Mouse (Mus musculus) urinary bladder, postnatal 36 days (tissue): ENCODE measurements at regions not wholly inside any gene's neighbourhood (a gene's known extent, or its start where the extent isn't known, plus 50 kb on each side); places are given as distances from the start of the nearest gene placed in this dataset.

Experiments
- DNase-seq, 2 experiments: peaks; one replicate each; pipeline ENCODE4 v3.0.0; 2022; ENCODE audit warnings: low spot score in 2 of 2, mixed read lengths in 1 of 2

DNA sequence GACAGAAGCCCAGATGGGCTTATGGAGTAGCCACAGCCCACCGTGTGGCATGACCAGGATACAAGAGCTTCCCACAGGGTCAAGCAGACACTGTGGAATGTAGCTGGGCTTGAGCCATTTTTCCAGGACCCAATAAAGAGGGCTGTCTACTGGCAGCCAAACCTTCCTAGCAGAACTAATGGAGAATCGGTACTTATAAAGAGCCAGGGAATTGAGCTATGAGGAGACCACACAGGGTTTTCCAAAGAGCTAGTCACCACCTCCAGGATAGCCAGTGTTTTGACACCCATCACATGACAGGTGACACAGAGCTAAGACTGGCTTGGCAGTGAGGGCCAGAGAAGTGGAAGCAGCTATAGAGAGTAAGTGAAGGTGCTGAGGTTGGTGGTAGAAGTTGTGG, 149.9 kb downstream of the Map2k4 start:
- DNase-seq, result no peak

GRCm38 (mm10) chr11:65637206-65637605, 150.9 kb downstream of the Map2k4 start:
- no peak for DNase-seq

- DNase-seq, result no peak
Observed at GRCm38 (mm10) chr11:65635307-65635706, 152.8 kb downstream of the Map2k4 start.

DNA sequence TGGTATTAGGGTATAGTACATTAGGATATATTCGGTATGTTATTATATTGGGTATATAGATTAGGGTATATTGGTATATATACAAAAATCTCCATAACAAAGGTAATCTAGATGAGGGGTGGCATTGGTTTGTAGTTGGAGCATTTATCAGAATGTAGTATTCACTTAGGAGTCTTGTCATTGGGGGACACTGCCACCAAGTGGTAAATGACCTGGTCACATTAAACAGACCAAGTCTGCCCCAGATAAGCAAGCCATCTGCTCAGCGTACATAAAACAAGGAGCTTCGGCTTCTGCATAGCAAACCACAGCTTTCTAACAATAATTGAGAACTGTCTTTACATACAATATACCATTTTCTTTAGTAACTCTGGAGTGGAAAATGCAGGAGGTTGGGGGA, 156.9 kb downstream of the Map2k4 start:
- no peak for DNase-seq

GRCm38 (mm10) chr11:65630436-65630835, 157.7 kb downstream of the Map2k4 start:
- no peak for DNase-seq

DNA sequence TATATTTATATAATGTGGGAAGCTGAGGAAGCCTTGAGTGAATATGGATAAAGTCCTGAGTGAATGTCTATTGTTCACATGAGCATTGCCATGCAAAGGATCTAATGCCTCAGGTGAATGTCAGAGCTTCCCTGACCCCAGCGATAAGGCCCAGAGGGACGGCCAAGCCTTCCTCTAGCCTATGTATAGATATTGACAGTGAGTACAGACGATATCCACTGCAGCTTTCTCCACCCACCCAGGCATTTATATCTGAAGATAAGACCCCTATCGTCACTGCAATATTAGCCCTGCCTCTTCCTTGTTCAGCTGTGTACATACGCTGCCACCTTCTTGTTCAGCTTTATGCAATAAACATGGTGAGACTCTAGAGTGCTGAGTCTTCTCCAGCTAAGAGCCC, 158.8 kb downstream of the Map2k4 start:
- DNase-seq, result no peak

DNA sequence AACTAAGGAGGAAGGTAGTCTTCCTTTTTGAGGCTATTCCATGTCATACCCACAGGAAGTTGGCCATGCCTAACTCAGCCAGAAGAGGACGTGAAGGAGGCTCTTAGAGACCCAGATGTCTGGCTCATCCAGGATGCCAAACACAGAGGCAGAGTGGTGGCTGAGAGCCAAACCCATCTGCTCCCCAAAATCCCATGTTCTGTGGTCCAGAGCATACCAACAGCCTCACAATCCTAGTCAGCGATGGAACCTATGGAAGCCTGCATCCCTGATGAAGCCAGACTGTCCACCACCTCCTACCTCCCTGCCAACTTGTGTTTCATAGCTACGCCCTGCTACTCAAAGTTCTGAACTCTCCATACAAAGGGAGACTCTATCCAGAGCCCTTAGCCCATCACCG, 169.1 kb downstream of the Map2k4 start:
- DNase-seq, result no peak

GRCm38 (mm10) chr11:65610536-65610935, 177.6 kb downstream of the Map2k4 start:
- DNase-seq, result no peak

- DNase-seq, result no peak
Observed at GRCm38 (mm10) chr11:65609056-65609455, 179.0 kb downstream of the Map2k4 start.

DNA sequence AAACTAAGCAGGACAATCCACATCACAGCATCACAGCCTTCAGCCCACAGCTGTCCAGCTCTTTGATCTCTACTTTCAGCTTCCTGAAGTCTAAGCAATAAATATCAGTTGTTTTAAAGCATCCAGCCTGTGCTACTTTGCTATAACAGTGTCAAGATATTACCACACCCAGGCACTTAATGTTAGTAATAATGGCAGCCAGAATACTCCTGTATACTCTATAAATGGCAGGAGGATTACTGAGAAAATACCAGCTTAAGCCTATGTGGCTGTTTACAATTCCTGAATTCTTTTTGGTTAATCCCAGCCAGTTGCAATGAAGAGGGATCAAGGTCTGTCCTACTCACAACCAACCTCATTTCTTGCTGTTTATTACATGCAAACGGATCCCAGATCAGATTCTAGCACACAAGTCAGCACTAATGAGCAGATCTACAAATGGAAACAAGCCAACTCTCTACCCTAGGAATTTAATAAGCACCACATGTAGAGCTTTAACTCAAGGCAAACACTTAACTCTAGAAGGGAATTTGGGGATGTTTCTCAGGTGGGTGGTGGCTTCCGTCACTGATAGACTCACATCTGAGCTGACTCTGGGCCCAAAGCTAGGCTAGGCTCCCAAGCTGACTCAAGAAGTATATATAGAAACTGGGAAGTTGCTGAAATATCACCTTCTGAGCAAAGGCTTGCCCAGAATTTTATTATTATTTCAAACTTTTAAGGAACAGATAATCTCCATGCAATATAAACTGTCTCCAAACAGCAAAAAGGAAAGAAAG, 190.6 kb downstream of the Map2k4 start:
- no peak for DNase-seq

DNA sequence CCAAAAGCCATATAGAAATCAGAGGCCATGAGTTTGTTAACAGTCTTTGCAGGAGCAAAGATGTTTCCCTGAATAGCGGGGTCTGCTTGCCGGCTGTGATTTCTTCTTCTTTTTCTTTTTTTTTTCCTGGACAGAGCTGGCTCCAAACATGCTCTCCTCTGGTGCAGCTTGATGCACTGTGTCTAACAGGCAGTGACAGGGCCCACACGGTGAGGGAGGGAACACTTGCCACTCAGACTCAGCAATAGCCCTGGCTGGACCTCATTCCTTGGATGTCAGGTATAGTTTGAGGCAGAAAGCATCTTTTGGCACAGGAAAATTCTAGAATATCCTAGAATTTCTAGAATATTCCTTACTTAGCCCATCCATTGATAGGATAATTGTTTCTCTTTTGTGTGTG, 199.6 kb downstream of the Map2k4 start:
- no peak for DNase-seq

GRCm38 (mm10) chr11:65567831-65568230, 220.3 kb downstream of the Map2k4 start:
- no peak for DNase-seq

DNA sequence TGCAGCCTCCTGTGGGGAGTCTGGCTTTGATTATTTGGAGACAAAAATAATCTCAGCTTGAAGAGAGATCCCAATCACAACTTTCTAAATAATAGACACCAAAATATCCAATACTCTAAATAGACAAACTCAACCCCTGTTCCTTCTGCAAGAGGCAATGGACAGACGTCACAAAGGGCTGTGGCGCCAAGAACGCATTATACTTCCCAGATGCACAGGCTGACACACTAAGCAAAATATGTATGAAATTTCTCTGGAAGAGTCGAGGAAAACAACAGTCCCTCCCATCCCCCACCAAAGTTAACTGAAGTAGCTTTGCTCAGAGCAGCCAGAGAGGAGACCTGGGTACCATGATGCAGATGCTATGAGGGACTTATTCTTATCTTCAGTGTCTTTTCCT, 229.9 kb downstream of the Map2k4 start:
- DNase-seq, result no peak

DNA sequence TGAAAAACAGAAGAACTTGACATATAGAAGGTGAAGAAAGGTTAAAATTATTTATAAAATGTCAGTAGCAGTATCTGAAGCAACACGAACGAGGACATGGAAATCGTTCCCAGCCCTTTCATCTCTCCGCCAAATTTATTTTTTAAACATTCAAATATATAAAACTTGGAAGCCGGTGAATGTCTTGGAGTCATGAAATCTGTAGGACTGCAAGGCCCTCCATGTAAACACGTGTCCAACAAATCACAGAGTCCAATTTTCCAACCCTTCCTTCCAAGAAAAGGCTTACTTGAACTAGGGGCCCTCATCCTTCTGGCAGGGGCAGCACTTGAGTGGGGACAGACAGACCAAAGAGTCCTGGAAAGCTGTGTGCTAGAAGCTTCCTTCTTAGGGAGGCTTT, 237.0 kb downstream of the Map2k4 start:
- no peak for DNase-seq

GRCm38 (mm10) chr11:65544281-65544680, 243.8 kb downstream of the Map2k4 start:
- DNase-seq, result no peak

DNA sequence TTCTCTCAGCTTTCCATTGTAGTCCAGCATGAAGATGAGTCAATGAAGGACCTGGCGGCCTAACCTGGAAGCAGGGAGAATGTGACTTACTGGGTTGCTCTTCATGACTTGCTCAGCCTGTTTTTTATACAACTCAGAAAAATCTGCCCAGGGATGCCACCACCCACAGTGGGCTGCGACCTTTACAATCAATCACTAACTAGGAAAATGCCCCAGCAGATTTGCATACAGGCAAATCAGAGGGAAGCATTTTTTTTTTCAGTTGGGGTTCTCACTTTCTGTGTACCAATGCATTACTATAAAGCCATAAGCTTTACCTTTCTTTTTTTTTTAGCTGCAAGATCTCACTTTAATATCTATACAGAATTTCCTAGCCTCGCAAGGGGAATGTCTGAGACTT, 244.5 kb downstream of the Map2k4 start:
- no peak for DNase-seq

DNA sequence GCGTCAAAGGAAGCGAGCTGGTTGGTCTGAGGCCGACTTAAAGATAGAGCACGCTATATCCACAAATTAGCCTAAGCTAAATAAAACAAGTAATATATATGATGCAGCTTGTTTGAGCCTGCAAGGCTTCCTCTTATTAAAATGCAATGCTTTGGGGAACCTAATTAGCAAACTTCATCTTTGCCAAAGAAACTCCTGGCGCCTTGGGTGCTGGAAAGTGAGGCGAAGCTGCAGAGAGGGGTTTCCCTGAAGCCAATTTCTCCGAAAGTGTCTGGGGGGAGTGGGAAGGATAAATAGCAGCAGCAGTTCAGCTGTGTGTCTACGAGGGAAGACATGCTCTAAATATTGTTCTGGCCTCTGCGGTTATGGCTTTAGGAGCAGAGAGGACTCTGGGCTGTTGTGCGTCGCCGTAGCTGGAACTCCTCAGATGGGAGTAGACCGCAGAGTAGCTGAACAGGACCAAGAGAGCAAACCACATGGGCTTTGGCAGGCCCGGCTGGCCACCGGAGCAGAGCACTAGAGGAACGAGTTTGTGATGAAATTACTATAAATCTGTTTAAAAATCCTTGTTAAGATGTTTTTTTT, 251.0 kb downstream of the Map2k4 start:
- DNase-seq, result no peak

DNA sequence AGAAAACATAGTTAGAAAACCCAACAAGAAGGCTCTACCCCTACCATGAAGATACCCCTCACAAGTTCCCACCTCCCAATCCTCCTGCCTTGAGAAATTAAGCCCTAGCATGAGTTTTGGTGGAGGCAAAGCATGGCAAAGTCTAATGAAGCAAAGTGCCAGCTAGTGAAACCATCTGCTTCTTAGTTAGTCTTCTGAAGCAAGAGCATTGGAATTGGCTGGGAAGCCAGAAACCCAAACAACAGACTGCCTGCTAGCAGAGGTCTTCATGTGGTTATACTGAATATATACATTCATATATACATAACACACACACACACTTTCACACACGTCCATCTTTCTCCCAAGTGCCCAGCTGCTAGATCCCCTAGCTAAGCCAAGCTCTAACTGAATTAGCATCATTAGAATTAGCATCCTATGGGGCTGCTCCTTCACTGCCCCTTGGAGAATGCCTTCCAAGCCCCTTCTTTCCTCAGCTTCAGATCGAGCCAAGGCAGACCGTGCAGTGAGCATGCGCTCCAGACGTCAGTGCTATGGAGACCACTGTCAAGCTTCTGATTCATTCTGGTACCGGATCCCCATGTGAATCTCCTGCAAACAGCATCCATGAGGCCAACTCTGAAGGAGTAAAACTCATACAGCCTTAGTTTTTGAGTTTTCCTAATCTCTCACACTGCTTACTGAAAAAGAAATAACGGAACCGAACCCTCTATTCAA, 252.2 kb downstream of the Map2k4 start:
- no peak for DNase-seq

DNA sequence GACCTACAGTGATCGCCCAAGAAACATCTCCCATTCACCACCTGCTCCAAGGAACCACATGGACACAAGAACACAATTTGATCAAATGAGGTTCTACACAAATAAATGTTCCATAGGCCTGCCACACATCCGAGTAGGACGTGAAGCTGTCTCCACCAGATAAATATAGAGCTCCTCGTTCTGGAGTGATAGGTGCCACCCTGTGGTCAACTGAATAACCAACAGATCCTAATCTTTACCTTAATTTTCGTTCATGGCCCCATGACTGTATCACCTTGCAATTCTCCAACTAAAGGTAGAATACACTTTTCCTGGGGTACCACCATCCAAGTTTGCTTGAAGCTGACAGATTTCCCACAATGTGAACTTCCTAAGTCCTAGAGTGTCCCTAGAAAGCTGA, 257.4 kb downstream of the Map2k4 start:
- DNase-seq, result no peak

DNA sequence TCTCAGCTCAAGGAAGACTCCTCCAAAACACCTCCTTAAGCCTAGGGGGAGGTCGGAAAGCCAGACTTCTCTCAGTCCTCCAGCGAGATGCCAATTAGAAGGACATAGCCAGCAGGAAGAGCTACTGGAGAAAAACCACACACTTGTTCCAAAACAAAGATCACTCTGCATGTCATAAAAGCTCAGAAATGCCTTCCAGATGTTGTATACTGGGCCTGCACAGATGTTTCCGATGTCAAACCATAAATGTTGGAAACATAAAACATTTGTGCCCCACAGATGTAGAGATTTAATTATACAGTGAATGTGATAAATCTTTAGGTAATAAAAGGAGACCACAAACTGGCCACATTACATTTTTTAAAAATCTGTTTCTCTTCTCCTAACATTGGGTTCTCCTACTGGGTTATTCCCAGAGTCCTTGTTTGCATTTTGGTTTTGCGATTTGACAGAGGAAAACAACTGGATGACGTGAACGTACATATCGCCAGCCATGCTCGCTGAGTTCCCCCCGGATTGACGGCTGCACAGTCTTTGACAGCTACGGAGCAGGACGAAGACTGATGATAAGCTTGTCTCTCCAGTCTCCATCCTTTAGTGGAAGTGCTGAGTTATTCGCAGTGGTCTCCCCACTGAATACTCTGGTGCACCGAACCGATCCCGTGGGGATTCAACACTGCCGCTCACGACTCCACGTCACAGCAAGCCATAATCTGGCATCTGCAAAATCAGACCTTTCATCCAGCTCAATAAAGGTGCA, 235.5 kb upstream of the Myocd start:
- no peak for DNase-seq

GRCm38 (mm10) chr11:65497979-65498378, 228.2 kb upstream of the Myocd start:
- no peak for DNase-seq

DNA sequence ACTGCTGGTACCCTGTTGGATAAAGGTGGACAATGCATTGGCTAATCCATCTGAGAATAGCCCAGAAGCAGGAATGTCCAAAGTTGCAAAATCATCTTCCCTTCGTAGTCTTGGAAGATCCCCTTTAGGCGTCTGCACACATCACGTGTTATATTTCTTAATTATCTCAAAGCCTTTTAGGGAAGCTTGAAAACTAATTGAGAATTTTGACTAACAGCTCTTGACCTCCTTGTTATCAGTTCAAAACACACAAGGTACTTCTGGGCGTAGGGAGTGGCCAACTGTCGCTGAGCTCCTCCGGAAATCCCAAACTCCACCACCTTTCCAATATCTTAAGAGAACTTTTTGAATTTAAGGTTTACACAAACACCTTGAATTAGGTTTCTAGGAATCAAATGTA, 227.6 kb upstream of the Myocd start:
- DNase-seq, result no peak
